Mouse (Mus musculus) MEL (cell line): ENCODE data around the gene Sgcg. TPM values are rescaled to one million over a fixed set of nuclear protein-coding genes. Genes with fewer than 3 reads are reported as not detected.

Source experiments
- DNase-seq: peaks from one replicate; pipeline ENCODE4 v3.0.0; 2011; ENCODE audit warnings: low read depth, low spot score
- H3K27ac ChIP-seq: 2 replicates; pipeline ENCODE4 v1.5.1; 2012; ENCODE audit warnings: low read depth, mild to moderate bottlenecking, control low read depth, low read length, moderate library complexity; ENCODE audit not compliant: control insufficient read depth
- H3K27me3 ChIP-seq, 2 experiments: fragments of 150-350 bp in 1 of 2; sonication (generic) in 1 of 2; 2 replicates each; pipeline ENCODE4 v1.6.1; 2012; ENCODE audit warnings: low read length in 2 of 2, mild to moderate bottlenecking in 2 of 2, improper control_type of control experiment in 1 of 2, moderate library complexity in 1 of 2; ENCODE audit not compliant: insufficient read depth in 2 of 2, control insufficient read depth in 1 of 2
- H3K36me3 ChIP-seq, 2 experiments: 2 replicates each; pipeline ENCODE4 v1.6.1; 2012 to 2014; ENCODE audit warnings: low read length in 2 of 2, improper control_type of control experiment in 1 of 2, inconsistent platforms in 1 of 2, mild to moderate bottlenecking in 1 of 2; ENCODE audit not compliant: insufficient read depth in 2 of 2, control insufficient read depth in 1 of 2
- H3K4me1 ChIP-seq, 2 experiments: fragments of 150-350 bp in 1 of 2; sonication (generic) in 1 of 2; 2 replicates each; pipeline ENCODE4 v1.6.1; 2012; ENCODE audit warnings: low read length in 2 of 2, improper control_type of control experiment in 1 of 2, mild to moderate bottlenecking in 1 of 2; ENCODE audit not compliant: insufficient read depth in 2 of 2, control insufficient read depth in 1 of 2
- H3K4me3 ChIP-seq, 2 experiments: fragments of 150-350 bp in 1 of 2; sonication (generic) in 1 of 2; 2 replicates each; pipeline ENCODE4 v1.5.1; 2012; ENCODE audit warnings: low read depth in 2 of 2, low read length in 2 of 2, mild to moderate bottlenecking in 2 of 2, moderate library complexity in 2 of 2, control low read depth in 1 of 2, improper control_type of control experiment in 1 of 2; ENCODE audit not compliant: control insufficient read depth in 1 of 2, insufficient read depth in 1 of 2
- H3K79me2 ChIP-seq: 2 replicates; pipeline ENCODE4 v1.6.1; 2012; ENCODE audit warnings: mild to moderate bottlenecking, low read length, moderate library complexity; ENCODE audit not compliant: control insufficient read depth, poor library complexity, insufficient read depth
- H3K9ac ChIP-seq: 2 replicates; pipeline ENCODE4 v1.6.1; 2012; ENCODE audit warnings: low read depth, mild to moderate bottlenecking, control low read depth, low read length, moderate library complexity; ENCODE audit not compliant: control insufficient read depth, poor library complexity, severe bottlenecking
- H3K9me3 ChIP-seq: fragments of 150-350 bp; sonication (generic); replicated peaks from 2 replicates; pipeline ENCODE4 v1.6.1; 2012; ENCODE audit warnings: mild to moderate bottlenecking, low read length, improper control_type of control experiment, moderate library complexity; ENCODE audit not compliant: insufficient read depth
- BHLHE40 ChIP-seq: IDR thresholded peaks from 2 replicates; pipeline ENCODE4 v1.6.1; 2012; ENCODE audit warnings: low read depth, mild to moderate bottlenecking, inconsistent platforms, low read length, improper control_type of control experiment, borderline replicate concordance
- CHD1 ChIP-seq: IDR thresholded peaks from 2 replicates; pipeline ENCODE4 v1.6.1; 2012; ENCODE audit warnings: low read depth, mild to moderate bottlenecking, inconsistent platforms, low read length, improper control_type of control experiment
- CHD2 ChIP-seq: IDR thresholded peaks from 2 replicates; pipeline ENCODE4 v1.6.1; 2011; ENCODE audit warnings: low read length, improper control_type of control experiment
- EP300 ChIP-seq, 2 experiments: IDR thresholded peaks; 2 replicates each; pipeline ENCODE4 v1.6.1; 2011; ENCODE audit warnings: improper control_type of control experiment in 2 of 2, low read length in 2 of 2, low read depth in 1 of 2, mild to moderate bottlenecking in 1 of 2
- ETS1 ChIP-seq: IDR thresholded peaks from 2 replicates; pipeline ENCODE4 v1.6.1; 2012; ENCODE audit warnings: low read depth, mild to moderate bottlenecking, inconsistent platforms, low read length, improper control_type of control experiment, moderate library complexity
- GABPA ChIP-seq: IDR thresholded peaks from 2 replicates; pipeline ENCODE4 v1.6.1; 2012; ENCODE audit warnings: low read depth, mild to moderate bottlenecking, inconsistent platforms, low read length, improper control_type of control experiment, moderate library complexity
- JUND ChIP-seq: IDR thresholded peaks from 2 replicates; pipeline ENCODE4 v1.6.1; 2011; ENCODE audit warnings: low read depth, mild to moderate bottlenecking, improper control_type of control experiment, low read length
- MAFK ChIP-seq: IDR thresholded peaks from 2 replicates; pipeline ENCODE4 v1.6.1; 2011; ENCODE audit warnings: low read depth, mild to moderate bottlenecking, low read length, improper control_type of control experiment, borderline replicate concordance
- MEF2A ChIP-seq: IDR thresholded peaks from 2 replicates; pipeline ENCODE4 v1.6.1; 2014; ENCODE audit warnings: low read depth, mild to moderate bottlenecking, inconsistent platforms, low read length, improper control_type of control experiment; ENCODE audit not compliant: poor library complexity, insufficient replicate concordance, severe bottlenecking; ENCODE audit errors: extremely low read depth
- MXI1 ChIP-seq: IDR thresholded peaks from 2 replicates; pipeline ENCODE4 v1.6.1; 2011; ENCODE audit warnings: mild to moderate bottlenecking, low read depth, low read length, improper control_type of control experiment
- MYB ChIP-seq: IDR thresholded peaks from 2 replicates; pipeline ENCODE4 v1.6.1; 2011; ENCODE audit warnings: mild to moderate bottlenecking, low read depth, low read length, improper control_type of control experiment
- NELFE ChIP-seq: IDR thresholded peaks from 2 replicates; pipeline ENCODE4 v1.6.1; 2011; ENCODE audit warnings: low read depth, low read length, improper control_type of control experiment
- NRF1 ChIP-seq: IDR thresholded peaks from 2 replicates; pipeline ENCODE4 v1.6.1; 2014; ENCODE audit warnings: low read depth, mild to moderate bottlenecking, inconsistent platforms, low read length, improper control_type of control experiment, moderate library complexity; ENCODE audit not compliant: poor library complexity, insufficient read depth, severe bottlenecking
- POLR2AphosphoS2 ChIP-seq: IDR thresholded peaks from 2 replicates; pipeline ENCODE4 v1.6.1; 2011; ENCODE audit warnings: low read length, improper control_type of control experiment
- RCOR1 ChIP-seq: IDR thresholded peaks from 2 replicates; pipeline ENCODE4 v1.6.1; 2012; ENCODE audit warnings: low read depth, mild to moderate bottlenecking, inconsistent platforms, low read length, improper control_type of control experiment
- SIN3A ChIP-seq: IDR thresholded peaks from 2 replicates; pipeline ENCODE4 v1.6.1; 2012; ENCODE audit warnings: low read length, improper control_type of control experiment, inconsistent platforms
- SMC3 ChIP-seq: IDR thresholded peaks from 2 replicates; pipeline ENCODE4 v1.6.1; 2011; ENCODE audit warnings: low read depth, low read length, improper control_type of control experiment
- TAL1 ChIP-seq: IDR thresholded peaks from 2 replicates; pipeline ENCODE4 v1.6.1; 2012; ENCODE audit warnings: mild to moderate bottlenecking, inconsistent platforms, low read length, moderate library complexity, mixed read lengths
- TBP ChIP-seq: IDR thresholded peaks from 2 replicates; pipeline ENCODE4 v1.8.0; 2011; ENCODE audit warnings: low read depth, low read length, improper control_type of control experiment
- TCF12 ChIP-seq: IDR thresholded peaks from 2 replicates; pipeline ENCODE4 v1.6.1; 2014; ENCODE audit warnings: low read depth, mild to moderate bottlenecking, inconsistent platforms, low read length, improper control_type of control experiment, moderate library complexity
- UBTF ChIP-seq: IDR thresholded peaks from 2 replicates; pipeline ENCODE4 v1.6.1; 2012; ENCODE audit warnings: low read depth, mild to moderate bottlenecking, inconsistent platforms, low read length, improper control_type of control experiment, moderate library complexity, borderline replicate concordance; ENCODE audit not compliant: insufficient read depth
- USF1 ChIP-seq: IDR thresholded peaks from 2 replicates; pipeline ENCODE4 v1.6.1; 2014; ENCODE audit warnings: low read depth, mild to moderate bottlenecking, inconsistent platforms, low read length, improper control_type of control experiment, moderate library complexity
- USF2 ChIP-seq, 2 experiments: IDR thresholded peaks; 2 replicates each; pipeline ENCODE4 v1.6.1; 2011 to 2012; ENCODE audit warnings: improper control_type of control experiment in 2 of 2, low read length in 2 of 2, borderline replicate concordance in 1 of 2, inconsistent platforms in 1 of 2, low read depth in 1 of 2, mild to moderate bottlenecking in 1 of 2; ENCODE audit not compliant: insufficient read depth in 1 of 2
- ZNF384 ChIP-seq: IDR thresholded peaks from 2 replicates; pipeline ENCODE4 v1.6.1; 2012; ENCODE audit warnings: low read depth, mild to moderate bottlenecking, inconsistent platforms, low read length, improper control_type of control experiment
- polyA plus RNA-seq, 2 experiments: library from polyadenylated mRNA; stranded (reverse) in 1 of 2; unstranded in 1 of 2; fragments of >175 nt in 1 of 2; fragments of >200 nt in 1 of 2; gene quantifications; 2 replicates each; pipeline versions ENCODE4 v1.2.1 to v1.2.4; 2012; ENCODE audit warnings: low replicate concordance in 2 of 2, low read depth in 1 of 2; ENCODE audit not compliant: insufficient read length in 2 of 2, insufficient read depth in 1 of 2, missing spikeins in 1 of 2
- total RNA-seq: library from RNA; depleted of rRNA; stranded (reverse); fragments of 300-350 nt; gene quantifications from 2 replicates; pipeline ENCODE4 v1.2.3, GENCODE M21; 2012

Sgcg gene
- total and polyA plus RNA-seq, 3 experiments = not detected

- H3K27me3 ChIP-seq = no peaks in the 10 kb centered on the region
- no peak for DNase-seq
- H3K27ac ChIP-seq = no peak overlapping the region
- no peak overlapping the region for H3K9ac ChIP-seq
- H3K9me3 ChIP-seq = no peaks in the 10 kb centered on the region
- H3K36me3 ChIP-seq = no peaks in the 10 kb centered on the region; a peak in 1 of 4 replicates
- H3K4me3 ChIP-seq = no peak overlapping the region
- H3K79me2 ChIP-seq = no peaks in the 10 kb centered on the region
- peaks cover 0 to 4% of the 10 kb centered on the region in 2 experiments; a peak in 2 of 4 replicates for H3K4me1 ChIP-seq
- TF ChIP-seq BHLHE40 = no peak
- TF ChIP-seq RCOR1 = no peak
- no peak for TF ChIP-seq MXI1
- TF ChIP-seq, all 39 proteins: peak for 0
Observed at GRCm38 (mm10) chr14:61210111-61210510, 48.2 kb downstream of the Sgcg start.

GRCm38 (mm10) chr14:61194416-61194815, 63.9 kb downstream of the Sgcg start:
- TF ChIP-seq MYB (no peak), CHD2 (no peak), UBTF (no peak), TCF12 (no peak), ZNF384 (no peak), NRF1 (no peak), POLR2AphosphoS2 (no peak), MEF2A (no peak)
- no peak overlapping the region for H3K4me3 ChIP-seq
- no peak overlapping the region for H3K9ac ChIP-seq
- H3K27me3 ChIP-seq = no peaks in the 10 kb centered on the region
- no peaks in the 10 kb centered on the region for H3K4me1 ChIP-seq
- no peak for DNase-seq
- no peaks in the 10 kb centered on the region for H3K79me2 ChIP-seq
- no peaks in the 10 kb centered on the region for H3K9me3 ChIP-seq
- H3K27ac ChIP-seq = no peak overlapping the region
- peaks cover 0 to 2% of the 10 kb centered on the region in 2 experiments; a peak in 2 of 4 replicates for H3K36me3 ChIP-seq

GRCm38 (mm10) chr14:61192326-61192725, 66.0 kb downstream of the Sgcg start:
- no peaks in the 10 kb centered on the region for H3K9me3 ChIP-seq
- DNase-seq = no peak
- H3K27ac ChIP-seq = no peak overlapping the region
- no peak overlapping the region for H3K9ac ChIP-seq
- peaks cover 0 to 2% of the 10 kb centered on the region in 2 experiments; a peak in 2 of 4 replicates for H3K36me3 ChIP-seq
- no peak for TF ChIP-seq USF2 (IDR thresholded peaks at IDR 0.05; ENCODE audit: borderline replicate concordance in 1 of 2, insufficient read depth in 1 of 2, low read depth in 1 of 2, low read length in 2 of 2)
- no peak for TF ChIP-seq MYB
- no peak for TF ChIP-seq TBP
- TF ChIP-seq JUND = no peak
- no peak for TF ChIP-seq USF1
- TF ChIP-seq ETS1 = no peak
- no peak for TF ChIP-seq TAL1
- TF ChIP-seq POLR2AphosphoS2 = no peak
- TF ChIP-seq MXI1 = no peak
- TF ChIP-seq SMC3 = no peak
- TF ChIP-seq CHD2 = no peak
- TF ChIP-seq SIN3A = no peak
- TF ChIP-seq CHD1 = no peak
- TF ChIP-seq EP300 (IDR thresholded peaks at IDR 0.05; ENCODE audit: low read depth in 1 of 2, low read length in 2 of 2) = no peak
- TF ChIP-seq TCF12 = no peak
- TF ChIP-seq BHLHE40 = no peak
- TF ChIP-seq ZNF384 = no peak
- TF ChIP-seq GABPA = no peak
- no peak for TF ChIP-seq MAFK
- no peak for TF ChIP-seq NELFE
- no peaks in the 10 kb centered on the region for H3K27me3 ChIP-seq
- H3K4me1 ChIP-seq = no peaks in the 10 kb centered on the region
- H3K79me2 ChIP-seq = no peaks in the 10 kb centered on the region
- no peak overlapping the region for H3K4me3 ChIP-seq
